Mouse (Mus musculus): ENCODE data around the gene 4930556J24Rik. TPM values are rescaled to one million over a fixed set of nuclear protein-coding genes. Genes with fewer than 3 reads are reported as not detected.
"Not testable (repeated sequence)": the region's sequence is repeated elsewhere in the genome, so short reads cannot be mapped to it uniquely, and the experiment has no call there.

Gene 4930556J24Rik
- total RNA-seq, 1 experiment from 2014 or later: not detected

GRCm38 (mm10) chr11:3982275-3983209 is 6.0 kb upstream of the 4930556J24Rik start:
- ATAC-seq (replicated peaks in 1 of 2; ENCODE audit: insufficient read depth in 1 of 2, low FRiP score in 2 of 2, low TSS enrichment in 1 of 2, low read depth in 1 of 2, poor library complexity in 2 of 2, severe bottlenecking in 2 of 2): no peak

- no peak for ATAC-seq (replicated peaks in 1 of 2; ENCODE audit: insufficient read depth in 1 of 2, low FRiP score in 2 of 2, low TSS enrichment in 1 of 2, low read depth in 1 of 2, poor library complexity in 2 of 2, severe bottlenecking in 2 of 2)
Measured at GRCm38 (mm10) chr11:3981536-3981935, 5.0 kb upstream of the 4930556J24Rik start.

- no peak for ATAC-seq (replicated peaks in 1 of 2; ENCODE audit: insufficient read depth in 1 of 2, low FRiP score in 2 of 2, low TSS enrichment in 1 of 2, low read depth in 1 of 2, poor library complexity in 2 of 2, severe bottlenecking in 2 of 2)
Measured at GRCm38 (mm10) chr11:3978421-3978820, 1.8 kb upstream of the 4930556J24Rik start.

- ATAC-seq (replicated peaks in 1 of 2; ENCODE audit: insufficient read depth in 1 of 2, low FRiP score in 2 of 2, low TSS enrichment in 1 of 2, low read depth in 1 of 2, poor library complexity in 2 of 2, severe bottlenecking in 2 of 2): no peak
Measured at GRCm38 (mm10) chr11:3974311-3974710, 2.3 kb downstream of the 4930556J24Rik start.

- ATAC-seq (replicated peaks in 1 of 2; ENCODE audit: insufficient read depth in 1 of 2, low FRiP score in 2 of 2, low TSS enrichment in 1 of 2, low read depth in 1 of 2, poor library complexity in 2 of 2, severe bottlenecking in 2 of 2): no peak
Measured at GRCm38 (mm10) chr11:3973081-3973480, 3.5 kb downstream of the 4930556J24Rik start.

GRCm38 (mm10) chr11:3970361-3970760 is 6.2 kb downstream of the 4930556J24Rik start:
- no peak for ATAC-seq (replicated peaks in 1 of 2; ENCODE audit: insufficient read depth in 1 of 2, low FRiP score in 2 of 2, low TSS enrichment in 1 of 2, low read depth in 1 of 2, poor library complexity in 2 of 2, severe bottlenecking in 2 of 2)

GRCm38 (mm10) chr11:3969837-3970236 is 6.7 kb downstream of the 4930556J24Rik start:
- ATAC-seq (replicated peaks in 1 of 2; ENCODE audit: insufficient read depth in 1 of 2, low FRiP score in 2 of 2, low TSS enrichment in 1 of 2, low read depth in 1 of 2, poor library complexity in 2 of 2, severe bottlenecking in 2 of 2): no peak

- no peak; a peak in 1 of 4 replicates for ATAC-seq (replicated peaks in 1 of 2; ENCODE audit: insufficient read depth in 1 of 2, low FRiP score in 2 of 2, low TSS enrichment in 1 of 2, low read depth in 1 of 2, poor library complexity in 2 of 2, severe bottlenecking in 2 of 2)
Measured at GRCm38 (mm10) chr11:3964416-3965172, 12.0 kb downstream of the 4930556J24Rik start.

GRCm38 (mm10) chr11:3963610-3964415 is 12.8 kb downstream of the 4930556J24Rik start, which contains the start of gene Pes1:
TSS of gene Pes1 (plus strand) at chr11:3963975.
- ATAC-seq (replicated peaks in 1 of 2; ENCODE audit: insufficient read depth in 1 of 2, low FRiP score in 2 of 2, low TSS enrichment in 1 of 2, low read depth in 1 of 2, poor library complexity in 2 of 2, severe bottlenecking in 2 of 2): peak; percentile 89 to 93

GRCm38 (mm10) chr11:3963155-3963554 is 13.4 kb downstream of the 4930556J24Rik start:
- no peak for ATAC-seq (replicated peaks in 1 of 2; ENCODE audit: insufficient read depth in 1 of 2, low FRiP score in 2 of 2, low TSS enrichment in 1 of 2, low read depth in 1 of 2, poor library complexity in 2 of 2, severe bottlenecking in 2 of 2)

GRCm38 (mm10) chr11:3961761-3962160 is 14.8 kb downstream of the 4930556J24Rik start:
- ATAC-seq (replicated peaks in 1 of 2; ENCODE audit: insufficient read depth in 1 of 2, low FRiP score in 2 of 2, low TSS enrichment in 1 of 2, low read depth in 1 of 2, poor library complexity in 2 of 2, severe bottlenecking in 2 of 2): no peak

GRCm38 (mm10) chr11:3960901-3961300 is 15.7 kb downstream of the 4930556J24Rik start:
- no peak for ATAC-seq (replicated peaks in 1 of 2; ENCODE audit: insufficient read depth in 1 of 2, low FRiP score in 2 of 2, low TSS enrichment in 1 of 2, low read depth in 1 of 2, poor library complexity in 2 of 2, severe bottlenecking in 2 of 2)

- not testable (repeated sequence) for ATAC-seq (replicated peaks in 1 of 2; ENCODE audit: insufficient read depth in 1 of 2, low FRiP score in 2 of 2, low TSS enrichment in 1 of 2, low read depth in 1 of 2, poor library complexity in 2 of 2, severe bottlenecking in 2 of 2)
Measured at GRCm38 (mm10) chr11:3955371-3955770, 21.2 kb downstream of the 4930556J24Rik start.

- ATAC-seq (replicated peaks in 1 of 2; ENCODE audit: insufficient read depth in 1 of 2, low FRiP score in 2 of 2, low TSS enrichment in 1 of 2, low read depth in 1 of 2, poor library complexity in 2 of 2, severe bottlenecking in 2 of 2): not testable (repeated sequence)
Measured at GRCm38 (mm10) chr11:3954876-3955275, 21.7 kb downstream of the 4930556J24Rik start.

- ATAC-seq (replicated peaks in 1 of 2; ENCODE audit: insufficient read depth in 1 of 2, low FRiP score in 2 of 2, low TSS enrichment in 1 of 2, low read depth in 1 of 2, poor library complexity in 2 of 2, severe bottlenecking in 2 of 2): no peak
Measured at GRCm38 (mm10) chr11:3946386-3946785, 30.2 kb downstream of the 4930556J24Rik start.

- no peak for ATAC-seq (replicated peaks in 1 of 2; ENCODE audit: insufficient read depth in 1 of 2, low FRiP score in 2 of 2, low TSS enrichment in 1 of 2, low read depth in 1 of 2, poor library complexity in 2 of 2, severe bottlenecking in 2 of 2)
Measured at GRCm38 (mm10) chr11:3941371-3941770, 35.2 kb downstream of the 4930556J24Rik start.

GRCm38 (mm10) chr11:3937321-3937874 is 39.2 kb downstream of the 4930556J24Rik start:
- ATAC-seq (replicated peaks in 1 of 2; ENCODE audit: insufficient read depth in 1 of 2, low FRiP score in 2 of 2, low TSS enrichment in 1 of 2, low read depth in 1 of 2, poor library complexity in 2 of 2, severe bottlenecking in 2 of 2): no peak

Data from hematopoietic stem cell, adult 5-6 weeks (primary cell).